Mouse (Mus musculus): ENCODE measurements around the gene Slc35c1.
"Not testable (repeated sequence)": the region's sequence is repeated elsewhere in the genome, so short reads cannot be mapped to it uniquely, and the experiment has no call there.

GRCm38 (mm10) chr2:92476580-92476979 lies 16.2 kb upstream of the Slc35c1 start:
- not testable (repeated sequence) for TF ChIP-seq CTCF (IDR thresholded peaks at IDR 0.05; ENCODE audit: extremely low read depth, insufficient read depth, insufficient read length, insufficient replicate concordance); POLR2A (IDR thresholded peaks at IDR 0.05; ENCODE audit: low read depth, low read length)
